Mouse (Mus musculus) kidney, embryonic 15.5 days (tissue): ENCODE results near the gene Hspb7. TPM values are rescaled to one million over a fixed set of nuclear protein-coding genes. Genes with fewer than 3 reads are reported as not detected.

Experiments
- ATAC-seq: fragments of 200-750 bp; cut with Nextera tagmentation; replicated peaks from 2 replicates; pipeline ENCODE4 v1.8.0; 2017; ENCODE audit warnings: moderate TSS enrichment; ENCODE audit not compliant: low FRiP score
- H3K27ac ChIP-seq: fragments of 300-500 bp; sonication (generic); 2 replicates; pipeline ENCODE4 v1.5.1; 2015; ENCODE audit warnings: mild to moderate bottlenecking, inconsistent platforms
- H3K27me3 ChIP-seq: fragments of 300-500 bp; sonication (generic); 2 replicates; pipeline ENCODE4 v1.6.1; 2015; ENCODE audit warnings: inconsistent platforms
- H3K36me3 ChIP-seq: fragments of 300-500 bp; sonication (generic); 2 replicates; pipeline ENCODE4 v1.6.1; 2015; ENCODE audit warnings: inconsistent platforms
- H3K4me1 ChIP-seq: fragments of 300-500 bp; sonication (generic); 2 replicates; pipeline ENCODE4 v1.6.1; 2015; ENCODE audit warnings: inconsistent platforms
- H3K4me2 ChIP-seq: fragments of 300-500 bp; sonication (generic); 2 replicates; pipeline ENCODE4 v1.6.1; 2015; ENCODE audit warnings: moderate library complexity, mild to moderate bottlenecking, inconsistent platforms
- H3K4me3 ChIP-seq: fragments of 300-500 bp; sonication (generic); replicated peaks from 2 replicates; pipeline ENCODE4 v1.5.1; 2015; ENCODE audit warnings: mild to moderate bottlenecking, inconsistent platforms
- H3K9ac ChIP-seq: fragments of 300-500 bp; sonication (generic); 2 replicates; pipeline ENCODE4 v1.6.1; 2015; ENCODE audit warnings: mild to moderate bottlenecking, inconsistent platforms
- H3K9me3 ChIP-seq: fragments of 300-500 bp; sonication (generic); replicated peaks from 2 replicates; pipeline ENCODE4 v1.6.1; 2016; ENCODE audit warnings: inconsistent platforms
- WGBS: fragments of 180-500 bp; shearing (Covaris S2); methylation state at CpG from one replicate; pipeline ENCODE4 v1.1.7; 2015; ENCODE audit warnings: mixed read lengths; 5-methylcytosine and 5-hydroxymethylcytosine counted together
- polyA plus RNA-seq: library from polyadenylated mRNA; unstranded; fragments of >200 nt; fragmentation: Nextera tagmentation; extraction: Ambion mirVana; gene quantifications from 2 replicates; pipeline ENCODE4 v1.2.1, GENCODE M21; 2015

The Hspb7 gene
- polyA plus RNA-seq, 1 experiment from 2014 or later, result 1.1 TPM

DNA sequence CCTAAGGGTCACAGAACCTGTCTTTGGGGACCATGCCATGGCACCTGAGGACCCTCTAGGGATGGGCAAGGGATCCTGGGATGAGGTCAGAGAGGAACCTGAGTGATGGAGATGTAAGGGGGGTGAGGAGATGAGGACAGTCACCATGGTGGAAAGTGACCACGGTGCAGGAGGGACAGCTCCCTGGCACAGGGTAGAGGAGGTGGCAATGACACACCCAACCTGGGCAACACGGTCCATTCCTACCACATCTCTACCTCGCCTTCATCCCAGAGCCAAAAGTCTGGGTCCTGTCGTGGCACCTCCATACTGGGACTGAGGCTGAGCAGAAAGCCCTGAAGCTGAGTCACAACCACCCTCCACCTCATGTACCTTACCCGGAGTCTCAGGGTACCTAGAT, 2.3 kb downstream of the Hspb7 start:
- Histone ChIP-seq H3K4me3 (no peak overlapping the region), H3K9me3 (no peaks in the 10 kb centered on the region), H3K27ac (no peak overlapping the region), H3K4me2 (no peak overlapping the region), H3K9ac (no peak overlapping the region), H3K27me3 (peaks cover 11% of the 10 kb centered on the region; the same call in 1 of the 2 replicates), H3K4me1 (peaks cover 54% of the 10 kb centered on the region), H3K36me3 (no peaks in the 10 kb centered on the region)
- WGBS, result 79% methylated on average over 5 of the region's 5 CpGs
- no peak for ATAC-seq

DNA sequence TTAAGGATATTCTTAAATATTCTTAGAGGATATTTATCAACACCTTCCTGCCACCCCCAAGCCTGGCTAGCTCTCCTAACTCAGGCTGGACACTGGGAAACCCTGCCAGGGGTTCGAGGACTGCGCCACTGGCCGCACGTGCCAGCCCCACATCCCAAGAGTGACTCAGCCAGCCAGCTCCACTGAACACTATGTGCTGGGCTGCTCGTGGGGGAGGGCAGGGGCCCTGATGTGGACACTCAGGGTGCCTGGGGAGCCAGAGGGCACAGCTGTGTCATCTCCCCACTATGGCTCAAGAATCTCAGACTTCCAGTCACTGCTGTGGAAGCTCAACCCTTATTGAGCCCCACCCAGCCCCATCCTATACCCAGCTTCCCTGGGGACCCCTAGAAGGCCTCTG, 2.7 kb downstream of the Hspb7 start:
- H3K36me3 ChIP-seq, result no peaks in the 10 kb centered on the region
- no peak overlapping the region for H3K27ac ChIP-seq
- WGBS, result 84% methylated on average over 5 of the region's 5 CpGs
- H3K4me3 ChIP-seq, result no peak overlapping the region
- ATAC-seq, result no peak
- H3K4me1 ChIP-seq, result peaks cover 54% of the 10 kb centered on the region
- H3K4me2 ChIP-seq, result no peak overlapping the region
- peaks cover 11% of the 10 kb centered on the region; the same call in 1 of the 2 replicates for H3K27me3 ChIP-seq
- H3K9ac ChIP-seq, result no peak overlapping the region
- H3K9me3 ChIP-seq, result no peaks in the 10 kb centered on the region

DNA sequence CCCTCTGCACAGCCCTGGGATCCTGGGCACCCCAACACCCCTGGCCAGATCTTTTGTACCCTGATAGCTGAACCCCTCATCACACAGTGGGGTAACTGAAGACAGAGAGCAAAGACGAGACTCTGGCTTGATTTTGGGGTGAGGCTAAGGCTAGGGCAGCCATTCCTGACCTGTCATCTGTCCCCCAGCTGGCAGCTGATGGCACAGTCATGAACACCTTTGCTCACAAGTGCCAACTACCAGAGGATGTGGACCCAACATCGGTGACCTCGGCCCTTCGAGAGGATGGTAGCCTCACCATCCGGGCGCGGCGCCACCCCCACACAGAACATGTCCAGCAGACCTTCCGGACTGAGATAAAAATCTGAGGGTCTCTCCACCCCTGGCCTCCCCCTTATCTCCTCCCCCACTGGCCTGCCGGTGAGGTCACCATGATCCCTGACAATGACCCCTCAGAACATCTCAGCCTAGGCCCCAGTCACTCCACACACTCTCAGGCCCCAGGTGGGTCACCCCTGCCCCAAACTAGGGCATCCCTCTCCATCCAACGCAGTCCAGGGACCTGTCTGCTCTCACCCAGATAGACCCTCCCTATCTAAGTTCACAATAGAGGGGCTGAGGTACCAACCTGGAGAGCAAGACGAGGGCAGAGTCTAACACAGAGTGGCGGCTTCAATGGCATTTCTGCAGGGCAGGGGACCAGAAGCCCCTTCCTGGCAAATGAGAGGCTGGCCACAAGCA, 3.3 kb downstream of the Hspb7 start:
- H3K36me3 ChIP-seq, result no peaks in the 10 kb centered on the region
- no peak overlapping the region for H3K4me3 ChIP-seq
- no peaks in the 10 kb centered on the region for H3K9me3 ChIP-seq
- H3K4me2 ChIP-seq, result no peak overlapping the region
- H3K27ac ChIP-seq, result no peak overlapping the region
- WGBS, result 87% methylated on average over 13 of the region's 13 CpGs
- H3K9ac ChIP-seq, result no peak overlapping the region
- H3K4me1 ChIP-seq, result peaks cover 54% of the 10 kb centered on the region
- peaks cover 11% of the 10 kb centered on the region; the same call in 1 of the 2 replicates for H3K27me3 ChIP-seq
- no peak for ATAC-seq

DNA sequence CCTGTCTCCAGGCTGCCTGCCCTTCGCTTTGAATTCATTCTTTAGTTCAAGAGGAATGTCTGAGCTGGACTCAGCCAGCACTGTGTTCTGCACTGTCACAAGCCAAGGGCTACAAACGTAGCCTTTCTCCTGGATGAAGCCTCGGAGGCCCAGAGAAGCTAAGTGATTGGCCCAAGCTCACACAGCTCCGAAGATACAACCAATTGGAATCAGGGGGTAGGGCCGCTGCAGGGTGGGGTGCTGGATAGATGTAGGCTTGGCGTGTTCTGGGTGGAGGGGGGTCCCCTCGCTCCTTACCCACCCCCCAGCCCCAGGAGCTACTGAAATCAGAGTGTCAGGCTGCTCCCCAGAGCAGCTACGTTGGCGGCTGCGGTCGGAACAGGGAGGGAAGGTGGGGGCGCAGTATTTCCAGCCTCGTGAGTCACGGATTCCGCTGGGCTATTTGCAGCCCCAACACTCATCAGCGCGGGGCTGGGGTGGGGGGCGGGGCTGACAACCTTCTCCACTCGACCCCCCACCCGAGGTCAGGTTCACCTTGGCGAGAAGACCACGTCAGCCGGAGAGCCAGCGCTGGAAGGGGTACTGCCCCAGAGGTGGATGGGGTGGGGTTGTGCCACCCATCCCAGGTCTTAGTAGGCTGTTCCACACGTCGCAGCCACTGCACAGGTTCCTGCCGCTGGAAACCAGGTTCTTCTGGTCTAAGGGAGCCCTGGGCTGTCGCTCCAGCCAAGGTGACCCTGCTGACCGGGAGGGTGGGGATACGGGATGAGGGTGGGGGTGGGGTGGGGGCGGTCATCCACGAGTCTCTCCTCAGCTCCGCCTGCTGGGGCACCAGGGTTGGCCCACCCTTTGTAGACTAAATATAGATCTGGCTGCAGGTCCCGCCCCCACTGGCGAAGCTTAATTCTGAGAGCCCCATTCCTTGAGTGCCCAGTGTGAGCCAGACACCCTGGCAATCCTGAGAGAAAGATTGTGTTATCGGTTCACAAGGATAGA, 5.2 kb downstream of the Hspb7 start:
- no peaks in the 10 kb centered on the region for H3K9me3 ChIP-seq
- no peaks in the 10 kb centered on the region for H3K36me3 ChIP-seq
- peak overlapping the region; percentile 91 for H3K4me2 ChIP-seq
- peak overlapping the region; percentile 56 for H3K27ac ChIP-seq
- ATAC-seq, result peak; percentile 75
- H3K27me3 ChIP-seq, result peaks cover 11% of the 10 kb centered on the region; the same call in 1 of the 2 replicates
- peaks cover 37% of the 10 kb centered on the region for H3K4me1 ChIP-seq
- H3K9ac ChIP-seq, result peak overlapping the region; percentile 47
- WGBS, result 3% methylated on average over 35 of the region's 36 CpGs
- peak overlapping the region; percentile 46 for H3K4me3 ChIP-seq

DNA sequence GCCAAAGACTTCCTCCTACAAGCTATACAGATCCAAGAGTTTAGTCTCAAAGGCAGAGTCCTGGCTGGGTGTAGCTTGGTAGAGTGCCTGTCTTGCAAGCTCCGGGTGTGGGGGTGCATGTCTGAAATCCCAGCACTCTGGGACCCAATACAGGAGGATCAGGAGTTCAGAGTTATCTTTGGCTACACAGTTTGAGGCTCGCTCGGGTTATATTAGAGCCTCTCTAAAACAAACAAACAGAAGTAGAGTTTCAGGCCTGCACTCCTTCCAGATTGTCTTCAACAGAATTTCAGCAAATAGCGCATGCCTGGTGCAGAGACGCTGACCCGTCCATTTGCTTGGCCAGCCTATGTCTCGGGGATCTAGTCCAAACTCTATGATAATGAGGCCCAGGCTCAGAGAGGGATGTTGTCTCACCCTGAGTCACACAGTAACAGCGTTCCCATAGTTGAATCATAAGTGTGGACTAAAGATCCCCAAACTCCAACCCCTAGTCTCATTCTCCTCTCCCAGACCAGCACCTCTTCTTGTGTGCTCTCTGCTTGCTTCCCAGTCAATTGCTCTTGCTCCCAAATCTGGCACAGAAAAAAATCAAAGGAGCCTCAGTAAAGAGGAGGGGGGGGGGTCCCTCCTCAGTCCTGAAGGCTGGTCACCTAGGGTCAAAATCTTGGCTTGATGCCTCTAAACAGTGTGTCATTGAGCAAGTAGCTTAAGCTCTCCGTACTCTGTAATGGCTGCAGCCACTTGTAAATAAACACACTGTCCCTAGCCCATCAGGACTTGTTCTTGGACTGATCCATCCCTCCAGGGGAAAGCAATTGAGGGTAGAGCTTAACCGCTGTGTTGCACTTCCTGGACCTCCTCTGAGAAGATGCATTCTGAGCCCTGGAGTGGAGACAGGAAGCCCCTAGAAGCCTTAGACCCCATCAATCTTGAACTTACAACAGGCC, 6.5 kb downstream of the Hspb7 start:
- Histone ChIP-seq H3K9ac (no peak overlapping the region), H3K9me3 (no peaks in the 10 kb centered on the region), H3K27me3 (peaks cover 9% of the 10 kb centered on the region; the same call in 1 of the 2 replicates), H3K4me3 (no peak overlapping the region), H3K4me1 (peaks cover 25% of the 10 kb centered on the region), H3K36me3 (no peaks in the 10 kb centered on the region), H3K27ac (peak overlapping the region; percentile 56), H3K4me2 (peak overlapping the region; percentile 91; the same call in 1 of the 2 replicates)
- 73% methylated on average over 10 of the region's 10 CpGs for WGBS
- no peak for ATAC-seq

DNA sequence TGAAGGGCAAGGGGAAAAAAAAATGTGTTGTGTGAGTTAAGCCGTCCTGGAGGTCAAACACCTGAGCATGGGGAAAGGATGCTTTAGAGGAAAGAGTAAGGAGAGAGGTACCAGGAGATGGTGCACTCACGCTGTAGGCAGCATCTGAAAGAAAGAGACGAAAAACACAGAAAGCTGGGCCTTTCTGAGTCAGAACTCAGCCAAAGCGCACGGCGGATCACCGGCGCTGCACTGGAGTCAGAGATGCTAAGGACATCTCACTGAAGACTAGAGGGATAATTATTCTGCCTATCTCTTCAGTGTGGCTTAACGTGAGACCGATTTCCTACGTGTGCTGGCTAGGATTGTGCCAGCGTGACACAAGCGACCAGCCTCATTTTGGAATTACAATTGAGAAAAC, 7.3 kb downstream of the Hspb7 start:
- 90% methylated on average over 13 of the region's 13 CpGs for WGBS
- no peaks in the 10 kb centered on the region for H3K36me3 ChIP-seq
- no peak overlapping the region for H3K4me3 ChIP-seq
- H3K4me2 ChIP-seq, result no peak overlapping the region
- no peaks in the 10 kb centered on the region for H3K9me3 ChIP-seq
- H3K4me1 ChIP-seq, result peaks cover 25% of the 10 kb centered on the region
- no peak overlapping the region for H3K27ac ChIP-seq
- H3K9ac ChIP-seq, result no peak overlapping the region
- ATAC-seq, result no peak
- peaks cover 4% of the 10 kb centered on the region; the same call in 1 of the 2 replicates for H3K27me3 ChIP-seq

DNA sequence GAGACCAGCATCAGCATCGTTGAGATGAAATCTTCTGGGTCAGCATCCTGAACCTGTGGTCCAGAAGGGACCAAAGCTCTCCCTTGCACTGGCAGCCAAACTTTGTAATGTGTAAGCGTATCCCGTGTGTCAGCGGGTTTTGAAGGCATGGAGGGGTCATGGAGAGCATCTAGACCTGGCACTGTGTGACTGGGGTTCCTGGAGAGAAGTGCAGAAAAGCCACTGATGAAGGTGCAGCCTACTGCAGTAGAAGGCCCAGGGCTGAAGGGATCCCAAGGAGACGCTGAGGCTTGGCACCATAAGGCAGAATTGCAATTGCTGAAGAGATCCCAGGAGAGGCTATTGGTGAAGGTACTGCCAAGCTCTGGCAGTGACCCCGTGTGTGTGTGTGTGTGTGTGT, 8.8 kb downstream of the Hspb7 start:
- no peak overlapping the region for H3K27ac ChIP-seq
- H3K9me3 ChIP-seq, result no peaks in the 10 kb centered on the region
- H3K4me2 ChIP-seq, result no peak overlapping the region
- no peak for ATAC-seq
- no peak overlapping the region for H3K4me3 ChIP-seq
- WGBS, result 82% methylated on average over 6 of the region's 6 CpGs
- no peak overlapping the region for H3K9ac ChIP-seq
- peaks cover 25% of the 10 kb centered on the region for H3K4me1 ChIP-seq
- H3K36me3 ChIP-seq, result no peaks in the 10 kb centered on the region
- H3K27me3 ChIP-seq, result no peaks in the 10 kb centered on the region

DNA sequence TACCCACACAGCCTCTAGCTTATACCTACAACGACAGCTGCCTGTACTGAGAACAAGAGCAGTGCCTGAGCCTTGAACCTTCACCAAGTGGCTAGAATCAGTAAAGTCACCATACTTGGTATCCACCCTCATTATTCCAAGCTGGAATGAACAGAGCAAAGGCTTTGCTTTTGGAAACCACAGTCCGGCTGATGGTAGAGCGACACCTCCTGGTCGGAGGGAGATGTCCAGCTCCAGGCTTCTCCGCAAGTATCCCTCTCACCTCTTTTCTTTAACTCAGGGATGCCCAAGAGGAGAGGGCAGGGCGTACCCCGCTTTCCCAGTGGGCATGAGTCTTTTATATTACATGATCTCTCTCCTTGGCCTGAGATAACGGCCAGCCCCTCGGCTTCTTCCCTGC, 9.3 kb downstream of the Hspb7 start:
- no peaks in the 10 kb centered on the region for H3K27me3 ChIP-seq
- WGBS, result 51% methylated on average over 9 of the region's 9 CpGs
- no peak overlapping the region for H3K4me3 ChIP-seq
- H3K4me1 ChIP-seq, result peaks cover 25% of the 10 kb centered on the region
- H3K27ac ChIP-seq, result no peak overlapping the region
- H3K9me3 ChIP-seq, result no peaks in the 10 kb centered on the region
- H3K36me3 ChIP-seq, result no peaks in the 10 kb centered on the region
- no peak overlapping the region for H3K4me2 ChIP-seq
- no peak for ATAC-seq
- H3K9ac ChIP-seq, result no peak overlapping the region

DNA sequence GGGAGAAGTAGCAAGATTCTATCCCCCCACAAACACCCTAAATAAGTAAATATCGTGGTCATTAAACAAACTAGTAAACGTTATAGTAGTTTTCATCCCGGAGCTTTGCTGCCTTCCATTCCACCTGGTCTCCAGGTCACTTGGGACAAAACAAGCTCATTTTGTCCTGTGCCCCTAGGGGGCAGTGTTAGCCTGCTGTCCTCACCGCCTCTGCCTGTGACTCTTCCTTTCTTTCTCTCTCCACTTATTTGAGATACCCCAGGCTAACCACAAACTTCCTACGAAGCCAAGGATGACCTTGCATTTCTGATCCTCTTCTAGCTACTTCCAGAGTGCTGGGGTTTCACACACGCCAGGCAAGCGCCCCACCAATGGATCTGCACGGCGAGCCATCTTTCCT, 10.4 kb downstream of the Hspb7 start:
- no peak overlapping the region for H3K4me2 ChIP-seq
- ATAC-seq, result no peak
- H3K36me3 ChIP-seq, result no peaks in the 10 kb centered on the region
- no peaks in the 10 kb centered on the region for H3K27me3 ChIP-seq
- no peak overlapping the region for H3K27ac ChIP-seq
- H3K4me1 ChIP-seq, result peaks cover 15% of the 10 kb centered on the region
- H3K4me3 ChIP-seq, result no peak overlapping the region
- H3K9ac ChIP-seq, result no peak overlapping the region
- 47% methylated on average over 9 of the region's 9 CpGs for WGBS
- H3K9me3 ChIP-seq, result no peaks in the 10 kb centered on the region

DNA sequence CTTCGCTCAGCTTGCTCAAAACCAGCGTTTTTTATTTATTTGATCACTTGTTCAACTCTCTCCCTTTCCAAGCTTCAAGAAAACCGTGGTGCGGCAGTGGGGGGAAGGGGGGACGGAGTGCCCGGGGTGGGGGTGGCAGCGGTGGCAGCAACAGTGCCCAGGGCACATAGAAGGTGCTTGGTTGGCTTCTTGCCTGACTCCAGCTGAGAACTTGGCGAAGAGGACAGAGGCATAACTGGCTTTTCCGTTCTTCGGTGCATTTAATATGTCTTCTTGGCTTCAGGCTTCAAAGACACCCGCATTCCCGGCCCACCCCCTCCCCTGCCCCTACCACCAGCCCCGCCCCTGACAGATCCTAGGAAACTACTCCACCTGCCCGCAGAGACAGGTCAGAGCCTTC, 12.1 kb downstream of the Hspb7 start:
- ATAC-seq, result no peak
- no peaks in the 10 kb centered on the region for H3K4me1 ChIP-seq
- no peak overlapping the region for H3K27ac ChIP-seq
- H3K9me3 ChIP-seq, result no peaks in the 10 kb centered on the region
- no peak overlapping the region for H3K9ac ChIP-seq
- H3K4me2 ChIP-seq, result no peak overlapping the region
- no peaks in the 10 kb centered on the region for H3K36me3 ChIP-seq
- 53% methylated on average over 14 of the region's 14 CpGs for WGBS
- no peak overlapping the region for H3K4me3 ChIP-seq
- no peaks in the 10 kb centered on the region for H3K27me3 ChIP-seq

DNA sequence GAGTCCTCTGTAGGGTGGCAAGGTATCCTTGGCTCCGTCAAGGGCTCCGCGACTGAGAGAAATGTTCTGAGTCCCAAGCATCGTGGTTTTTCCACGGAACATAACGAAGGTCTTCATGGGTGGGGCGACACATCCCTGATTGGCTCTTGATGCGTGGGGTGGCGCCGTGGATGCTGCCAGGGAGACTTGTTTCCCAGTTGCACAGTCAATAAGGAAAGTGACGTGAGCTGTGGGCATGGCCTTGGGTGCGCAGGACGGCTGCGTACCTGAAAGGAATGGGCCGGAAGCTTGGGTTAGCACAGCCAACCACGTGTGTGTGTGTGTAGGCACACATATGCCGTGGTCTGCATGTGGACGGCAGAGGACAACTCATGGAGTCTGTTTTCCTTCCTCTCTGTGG, 12.6 kb downstream of the Hspb7 start:
- Histone ChIP-seq H3K27me3 (no peaks in the 10 kb centered on the region), H3K27ac (no peak overlapping the region), H3K4me3 (no peak overlapping the region), H3K4me2 (no peak overlapping the region), H3K4me1 (no peaks in the 10 kb centered on the region), H3K36me3 (no peaks in the 10 kb centered on the region), H3K9me3 (no peaks in the 10 kb centered on the region), H3K9ac (no peak overlapping the region)
- no peak for ATAC-seq
- 84% methylated on average over 18 of the region's 18 CpGs for WGBS
